Mouse (Mus musculus): ENCODE data around the gene Kctd19.

Gene Kctd19

GRCm38 (mm10) chr8:105355179-105356024, 57.9 kb downstream of the Kctd19 start:
- peak; percentile 72 to 78 for DNase-seq

DNA sequence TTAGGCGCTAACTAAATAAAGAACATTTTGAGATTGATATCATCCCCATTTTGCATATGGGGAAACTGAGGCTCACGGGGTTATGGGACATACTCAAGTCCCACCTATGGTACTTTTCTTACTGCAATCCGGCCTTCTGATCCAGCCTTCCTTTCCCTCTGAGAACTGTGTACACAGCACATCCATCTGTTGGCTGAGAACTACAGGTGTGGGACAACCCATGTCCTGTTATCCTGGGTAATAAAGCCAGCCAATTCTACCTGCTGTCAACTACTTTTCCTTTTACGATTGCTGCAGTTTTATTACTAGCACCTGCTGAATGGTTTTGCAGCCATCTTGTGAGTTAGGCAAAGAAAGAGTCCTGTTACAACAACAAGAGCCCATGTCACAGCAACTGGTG, 58.8 kb downstream of the Kctd19 start:
- DNase-seq = no peak

GRCm38 (mm10) chr8:105353583-105354135, 59.6 kb downstream of the Kctd19 start:
- no peak for DNase-seq

GRCm38 (mm10) chr8:105350186-105350585, 63.1 kb downstream of the Kctd19 start:
- DNase-seq = no peak

DNA sequence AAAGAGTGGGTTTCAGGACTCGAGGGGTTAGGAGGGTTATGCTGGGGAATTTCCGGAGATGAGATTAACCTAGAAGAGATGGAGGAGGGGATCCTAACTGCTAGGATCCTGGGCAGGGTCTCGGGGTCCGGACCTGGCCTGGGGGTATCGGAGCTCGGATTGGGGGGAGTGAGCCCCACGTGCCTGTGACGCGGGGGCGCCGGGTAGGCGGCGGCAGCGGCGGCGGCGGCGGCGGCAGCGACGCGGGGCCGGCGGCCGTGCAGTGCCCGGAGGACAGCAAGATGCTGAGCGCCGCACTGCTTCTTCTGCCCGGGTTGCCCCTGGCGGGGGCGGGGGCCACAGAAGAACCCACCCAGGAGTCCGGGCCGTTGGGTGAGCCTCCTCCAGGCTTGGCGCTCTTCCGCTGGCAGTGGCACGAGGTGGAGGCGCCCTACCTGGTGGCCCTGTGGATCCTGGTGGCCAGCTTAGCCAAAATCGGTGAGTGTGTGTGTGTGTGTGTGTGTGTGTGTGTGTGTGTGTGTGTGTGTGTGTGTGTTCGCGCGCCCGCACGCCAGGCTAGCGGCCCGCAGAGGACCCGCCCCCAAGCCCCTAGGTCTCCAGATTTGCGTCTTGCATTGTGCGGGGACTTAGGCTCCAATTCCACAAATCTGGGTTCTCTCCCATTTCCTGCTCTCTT, 64.1 kb downstream of the Kctd19 start:
- no peak for DNase-seq

DNA sequence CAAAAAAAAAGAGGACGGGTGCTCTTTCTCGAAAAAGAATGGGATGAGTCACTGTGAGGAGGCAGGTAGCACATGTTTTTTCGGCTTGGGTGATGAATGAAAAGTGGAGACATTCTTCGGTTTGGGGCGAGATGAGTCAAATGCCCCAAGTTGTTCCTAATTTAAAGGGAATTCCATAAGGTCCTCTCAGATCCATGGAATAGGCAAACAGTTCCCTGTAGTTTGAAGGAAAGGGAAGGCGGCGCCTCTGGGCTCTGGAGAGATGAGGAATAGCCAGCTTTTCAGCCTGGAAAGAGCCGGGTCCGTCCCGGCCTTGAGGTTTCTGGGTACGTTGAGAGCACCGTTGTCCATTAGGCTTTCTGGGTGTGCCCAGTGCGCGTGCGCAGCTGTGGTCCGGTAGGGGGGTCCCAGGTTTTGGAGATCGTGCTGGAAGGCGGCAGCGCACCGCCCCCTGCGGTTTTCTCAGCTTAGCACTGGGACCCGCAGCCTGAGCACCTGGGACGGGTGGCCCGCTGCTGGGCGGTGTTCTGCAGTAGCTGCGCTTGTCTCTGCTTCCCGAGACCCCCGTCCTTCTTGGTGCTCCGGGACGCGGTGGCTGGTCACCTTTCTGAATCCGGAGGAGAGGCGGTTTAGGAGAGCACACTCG, 64.7 kb downstream of the Kctd19 start, which contains the start of gene Slc9a5:
TSS of gene Slc9a5 (plus strand) at position 394 of the 646 bp plus-strand sequence.
- DNase-seq = peak; percentile 47 to 58

DNA sequence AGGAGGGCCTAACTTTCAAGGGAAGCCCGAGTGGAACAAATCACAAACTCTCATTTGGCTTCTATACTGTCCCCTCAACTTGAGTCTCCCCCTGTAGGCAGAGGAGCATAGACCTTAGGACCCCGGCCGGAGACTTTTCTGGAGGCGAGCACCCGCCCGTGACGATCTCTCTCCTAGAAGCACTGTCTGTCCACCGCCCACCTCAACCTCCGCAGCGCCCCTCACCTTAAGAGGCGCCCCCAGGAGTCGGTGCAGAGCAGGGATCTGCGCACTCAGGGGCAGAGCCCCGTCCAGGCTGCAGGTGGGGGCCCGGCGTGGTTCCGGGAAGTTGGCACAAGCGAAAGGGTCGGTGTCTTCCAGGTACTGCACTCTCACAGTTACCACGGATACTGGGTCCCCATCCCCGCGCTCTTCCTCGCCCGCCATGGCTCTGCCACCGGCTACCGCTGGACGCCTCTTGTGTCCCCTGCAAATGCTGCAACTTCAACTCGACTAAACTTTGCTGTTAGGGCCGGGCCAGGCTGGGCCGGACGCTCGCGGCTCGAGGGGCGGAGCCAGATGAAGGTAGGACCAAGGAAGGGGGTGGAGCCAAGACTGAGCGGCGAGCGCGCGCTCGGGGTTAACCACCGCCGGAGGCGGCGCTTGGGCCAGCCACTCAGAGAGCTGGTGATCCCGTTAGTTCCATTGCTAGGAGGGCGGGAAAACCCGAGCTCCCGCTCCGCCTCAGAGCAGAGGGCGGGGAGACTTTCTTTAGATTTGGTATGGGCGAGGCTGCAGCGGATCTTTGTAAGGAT, 65.7 kb downstream of the Kctd19 start, which contains the start of gene Fhod1:
TSS of gene Fhod1 (minus strand) at position 526 of the 794 bp plus-strand sequence.
- peak; percentile 99 for DNase-seq

DNA sequence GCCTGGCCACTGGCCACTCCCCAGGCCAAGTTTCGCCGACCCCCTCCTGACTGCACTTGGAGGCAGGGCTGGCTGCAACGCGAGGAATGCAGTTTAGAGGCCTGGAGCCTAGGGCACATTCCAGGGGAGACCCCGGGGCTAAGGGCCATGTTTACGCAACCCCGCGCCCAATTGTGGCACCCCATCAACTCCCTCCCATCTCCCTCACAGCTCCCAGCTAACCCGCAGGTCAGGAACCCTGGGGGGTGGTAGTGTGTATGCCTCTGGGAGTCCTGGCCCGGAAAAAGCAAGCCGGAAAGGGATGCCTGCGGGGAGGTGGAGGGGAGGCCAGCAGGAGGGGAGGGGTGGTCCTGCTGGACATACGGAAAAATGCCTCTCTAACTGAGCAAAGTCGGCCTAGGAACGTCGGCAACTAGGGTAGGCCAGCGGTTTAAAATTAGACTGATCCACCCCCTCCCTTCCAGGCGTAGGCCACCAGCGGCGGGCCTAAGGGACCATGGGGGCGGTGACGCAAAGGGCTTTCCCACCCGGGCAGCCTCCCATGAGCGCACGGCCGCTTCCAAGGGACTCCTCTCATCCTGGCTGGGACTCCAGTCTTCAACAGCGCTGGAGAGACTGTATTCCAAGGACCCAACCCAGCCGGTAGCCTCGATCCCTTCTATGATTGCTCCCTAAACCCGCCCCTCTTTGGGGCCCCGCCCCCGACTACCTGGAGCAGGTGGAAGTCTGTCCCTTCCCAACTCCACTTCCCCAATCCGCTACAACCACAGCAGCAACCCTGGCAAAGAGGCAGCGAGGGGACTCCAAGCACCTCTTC, 66.5 kb downstream of the Kctd19 start:
- peak; percentile 78 to 88 for DNase-seq

GRCm38 (mm10) chr8:105345061-105345975, 68.0 kb downstream of the Kctd19 start:
- DNase-seq = peak; percentile 55 to 68

- no peak for DNase-seq
Observed at GRCm38 (mm10) chr8:105343791-105344574, 69.3 kb downstream of the Kctd19 start.

DNA sequence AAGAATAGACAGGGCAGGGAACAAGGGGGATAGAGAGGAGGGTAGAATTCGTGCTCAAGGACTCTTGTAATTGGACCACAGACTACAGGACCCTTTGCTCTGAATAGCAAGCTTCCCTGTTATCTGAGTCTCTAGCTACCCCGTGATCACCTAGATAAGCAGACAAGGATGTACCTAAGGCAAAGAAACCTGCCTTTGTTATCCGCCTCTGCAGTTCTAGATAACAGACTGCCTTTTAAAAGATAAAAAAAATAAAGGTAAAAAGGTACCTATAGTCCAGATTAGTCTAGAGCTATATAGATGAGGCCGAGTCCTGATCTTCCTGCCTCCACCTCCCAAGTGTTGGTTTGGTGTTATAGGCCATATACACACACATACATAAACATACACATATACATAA, 70.5 kb downstream of the Kctd19 start:
- DNase-seq = no peak

DNA sequence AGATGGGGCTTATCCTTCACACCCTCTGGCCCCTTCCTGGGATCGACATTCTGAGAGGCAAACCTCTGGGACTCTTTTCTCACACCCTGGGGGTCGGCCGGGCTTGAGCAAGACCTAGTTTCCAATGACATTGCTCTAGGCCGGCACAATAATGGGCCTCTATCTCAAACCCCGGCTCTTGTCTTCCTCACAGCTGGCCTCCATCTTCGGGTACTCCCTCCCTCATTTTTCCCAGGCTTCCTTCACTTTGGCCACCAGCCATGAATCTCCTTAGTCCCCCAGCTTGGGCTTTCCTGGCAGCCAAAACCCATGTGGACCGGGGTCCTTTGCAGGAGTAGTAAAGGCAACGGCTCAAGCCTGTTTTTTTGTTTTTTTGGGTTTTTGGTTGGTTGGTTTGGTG, 71.9 kb downstream of the Kctd19 start:
- DNase-seq = no peak

GRCm38 (mm10) chr8:105339886-105340635, 73.2 kb downstream of the Kctd19 start:
- peak; percentile 56 to 75 for DNase-seq

GRCm38 (mm10) chr8:105338992-105339391, 74.3 kb downstream of the Kctd19 start:
- no peak for DNase-seq

DNA sequence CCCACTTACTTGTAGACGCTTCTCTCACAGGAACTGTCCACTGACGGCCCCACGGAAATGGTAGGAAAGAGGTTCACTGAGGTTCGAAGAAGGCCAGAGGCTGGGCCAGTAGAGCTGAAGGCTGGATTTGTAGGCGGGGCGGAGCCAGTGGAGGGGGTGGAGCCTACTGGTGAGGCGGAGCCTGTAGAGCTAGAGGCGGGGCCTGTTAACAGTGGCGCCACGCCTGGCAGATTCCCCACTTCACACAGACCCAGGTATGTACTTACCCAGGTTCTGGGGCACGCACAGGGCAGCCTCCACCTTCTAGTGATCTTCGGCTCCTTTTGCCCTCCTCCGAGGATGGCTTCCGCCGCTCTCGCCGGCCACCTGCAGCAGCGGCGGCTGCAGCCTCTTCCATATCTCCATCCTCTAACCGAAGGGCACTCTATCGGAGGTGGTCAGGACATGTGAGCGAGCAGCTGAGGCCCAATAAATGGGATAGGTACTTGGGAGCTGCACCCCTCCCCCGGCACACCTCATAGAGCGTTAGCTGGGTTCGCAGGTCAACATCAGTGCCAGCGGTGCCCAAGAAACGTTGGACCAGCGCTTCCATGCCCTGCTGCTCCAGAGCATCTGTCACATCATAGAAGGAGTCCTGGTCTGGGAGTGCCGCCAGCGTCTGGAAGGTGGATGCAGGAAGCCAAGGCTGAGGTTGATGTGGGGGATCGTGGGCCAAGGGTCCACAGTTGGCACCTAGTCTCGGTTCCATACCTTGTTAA, 76.8 kb downstream of the Kctd19 start:
- no peak for DNase-seq

Measured in kidney, postnatal 25 days (tissue).